Comparison of ENCODE assay signal across 19 mouse cellular contexts in genomic region chr11:107410090-107410732, GRCm38 (mm10).
DNase-seq lines count a peak whose midpoint lies in the region; ATAC-seq and TF ChIP-seq lines count a peak whose summit lies in the region.
"Had no signal": no experiment of that assay in that cellular context is flagged by ENCODE, and none has a peak within 500 bp of the region (broad histone marks: within the 10 kb centered on the region; RNA-seq: fewer than 3 reads in every experiment).

No protein-coding gene starts in this region.

- H3K4me3 ChIP-seq in midbrain, embryonic 10.5 days: no peak overlapping the region
- H3K4me3 ChIP-seq in midbrain, embryonic 13.5 days (replicated peaks): no peak overlapping the region
- H3K4me3 ChIP-seq in liver, embryonic 14.5 days (ENCODE audit: insufficient read depth in 1 of 2, low read depth in 2 of 2, low read length in 2 of 2): no peak overlapping the region
- H3K4me3 ChIP-seq in hindbrain, embryonic 10.5 days: no peak overlapping the region
- no peak overlapping the region for H3K4me3 ChIP-seq in cerebellum, adult 2 months (replicated peaks; ENCODE audit: insufficient read depth, low read depth, low read length)
- H3K4me3 ChIP-seq: heart, embryonic 12.5 days; neural tube, embryonic 13.5 days; stomach, embryonic 15.5 days had no signal

- TF ChIP-seq EP300 in liver, embryonic 14.5 days (IDR thresholded peaks at IDR 0.05; ENCODE audit: low read depth): peak; percentile 59; the same call in 1 of the 2 replicates

- ATAC-seq in midbrain, embryonic 13.5 days: no peak
- ATAC-seq in common myeloid progenitor, adult 5-6 weeks (replicated peaks; ENCODE audit: low read depth, poor library complexity, severe bottlenecking): peak; percentile 34
- peak; percentile 60 for ATAC-seq in liver, embryonic 14.5 days (ENCODE audit: insufficient read depth)
- ATAC-seq: CD4-positive, CD25-positive, alpha-beta regulatory T cell, adult 4 months; forebrain, embryonic 16.5 days; hindbrain, postnatal 0 days had no signal

- no peaks in the 10 kb centered on the region for H3K9me3 ChIP-seq in midbrain, embryonic 10.5 days (replicated peaks)
- H3K9me3 ChIP-seq in midbrain, embryonic 13.5 days: no peaks in the 10 kb centered on the region
- no peaks in the 10 kb centered on the region for H3K9me3 ChIP-seq in liver, embryonic 14.5 days (ENCODE audit: control insufficient read depth, low read length)
- no peaks in the 10 kb centered on the region for H3K9me3 ChIP-seq in hindbrain, embryonic 10.5 days
- H3K9me3 ChIP-seq: heart, embryonic 12.5 days; neural tube, embryonic 13.5 days; stomach, embryonic 15.5 days had no signal

- no peak overlapping the region for H3K4me2 ChIP-seq in midbrain, embryonic 13.5 days (replicated peaks)
- peak overlapping the region; percentile 76 for H3K4me2 ChIP-seq in liver, embryonic 14.5 days (ENCODE audit: low read depth)
- H3K4me2 ChIP-seq: heart, embryonic 12.5 days; neural tube, embryonic 13.5 days; stomach, embryonic 15.5 days had no signal

- no peaks in the 10 kb centered on the region for H3K36me3 ChIP-seq in midbrain, embryonic 10.5 days
- H3K36me3 ChIP-seq in midbrain, embryonic 13.5 days: no peaks in the 10 kb centered on the region
- no peaks in the 10 kb centered on the region for H3K36me3 ChIP-seq in liver, embryonic 14.5 days (replicated peaks; ENCODE audit: control insufficient read depth, insufficient read depth, low read depth)
- no peaks in the 10 kb centered on the region for H3K36me3 ChIP-seq in hindbrain, embryonic 10.5 days
- H3K36me3 ChIP-seq: heart, embryonic 12.5 days; neural tube, embryonic 13.5 days; stomach, embryonic 15.5 days had no signal

- no peak for TF ChIP-seq POLR2A in cerebellum, adult 2 months (IDR thresholded peaks at IDR 0.05; ENCODE audit: borderline replicate concordance, insufficient read depth, low read length)

- TF ChIP-seq CTCF in liver, embryonic 14.5 days (IDR thresholded peaks at IDR 0.05; ENCODE audit: low read depth): no peak
- no peak for TF ChIP-seq CTCF in cerebellum, adult 2 months (IDR thresholded peaks at IDR 0.05; ENCODE audit: borderline replicate concordance, insufficient read depth, low read depth, low read length)

- no peak overlapping the region for H3K9ac ChIP-seq in midbrain, embryonic 13.5 days (replicated peaks)
- H3K9ac ChIP-seq in liver, embryonic 14.5 days (replicated peaks): peak overlapping the region; percentile 18; the same call in 1 of the 2 replicates
- H3K9ac ChIP-seq: heart, embryonic 12.5 days; neural tube, embryonic 13.5 days; stomach, embryonic 15.5 days had no signal

- H3K4me1 ChIP-seq in midbrain, embryonic 10.5 days: peaks cover 48% of the 10 kb centered on the region
- peaks cover 41% of the 10 kb centered on the region for H3K4me1 ChIP-seq in midbrain, embryonic 13.5 days (replicated peaks)
- H3K4me1 ChIP-seq in liver, embryonic 14.5 days (replicated peaks; ENCODE audit: control insufficient read depth in 2 of 2, insufficient read depth in 2 of 2, low read length in 1 of 2): peaks cover 68 to 78% of the 10 kb centered on the region in 2 experiments
- H3K4me1 ChIP-seq in hindbrain, embryonic 10.5 days (replicated peaks): peaks cover 31% of the 10 kb centered on the region
- no peaks in the 10 kb centered on the region; the same call in none of the 2 replicates for H3K4me1 ChIP-seq in cerebellum, adult 2 months (ENCODE audit: control insufficient read depth, insufficient read depth, low read length)

- 78% methylated on average over 5 of the region's 5 CpGs for WGBS in midbrain, embryonic 10.5 days
- 79% methylated on average over 5 of the region's 5 CpGs for WGBS in midbrain, embryonic 13.5 days
- WGBS in liver, embryonic 14.5 days (ENCODE audit: insufficient replicate concordance): 11% methylated on average over 5 of the region's 5 CpGs
- WGBS in hindbrain, embryonic 10.5 days: 76% methylated on average over 5 of the region's 5 CpGs
- 82% methylated on average over 5 of the region's 5 CpGs for WGBS in cerebellum, adult 2 months

- DNase-seq in midbrain, embryonic 10.5 days (ENCODE audit: low spot score): no peak
- no peak for DNase-seq in liver, embryonic 14.5 days (ENCODE audit: low read depth in 3 of 3, low spot score in 3 of 3)
- DNase-seq in urinary bladder, adult 18-20 months (ENCODE audit: low spot score in 2 of 2): no peak
- no peak for DNase-seq in hindbrain, embryonic 10.5 days (ENCODE audit: low spot score)
- DNase-seq in cerebellum, adult 2 months: no peak
- DNase-seq: adrenal gland, postnatal 25 days; cerebellum, postnatal 10 days; heart, postnatal 36 days; kidney, adult 11 months; kidney, postnatal 10 days; thymus, adult 2 months had no signal

- 0 out of 2 replicates have a peak overlapping the region, but pooled peaks have one; percentile 38 for H3K27ac ChIP-seq in midbrain, embryonic 10.5 days (replicated peaks)
- H3K27ac ChIP-seq in midbrain, embryonic 13.5 days: no peak overlapping the region
- peak overlapping the region; percentile 67 for H3K27ac ChIP-seq in liver, embryonic 14.5 days
- no peak overlapping the region for H3K27ac ChIP-seq in hindbrain, embryonic 10.5 days
- H3K27ac ChIP-seq in cerebellum, adult 2 months (ENCODE audit: insufficient read depth, low read length): no peak overlapping the region
- H3K27ac ChIP-seq: hindbrain, postnatal 0 days; neural tube, embryonic 13.5 days; stomach, embryonic 15.5 days had no signal

- no peaks in the 10 kb centered on the region for H3K27me3 ChIP-seq in midbrain, embryonic 10.5 days (ENCODE audit: low read depth, poor library complexity, severe bottlenecking)
- H3K27me3 ChIP-seq in midbrain, embryonic 13.5 days: no peaks in the 10 kb centered on the region
- no peaks in the 10 kb centered on the region for H3K27me3 ChIP-seq in liver, embryonic 14.5 days (ENCODE audit: control insufficient read depth, insufficient read depth, low read length)
- H3K27me3 ChIP-seq in hindbrain, embryonic 10.5 days (ENCODE audit: insufficient read depth, poor library complexity, severe bottlenecking): no peaks in the 10 kb centered on the region
- H3K27me3 ChIP-seq in cerebellum, adult 2 months (ENCODE audit: control insufficient read depth, insufficient read depth, low read length): no peaks in the 10 kb centered on the region
- H3K27me3 ChIP-seq: heart, embryonic 12.5 days; neural tube, embryonic 13.5 days; stomach, embryonic 15.5 days had no signal

Comparison
In these comparisons a context has a peak if more than half of its experiments do, and no peak if none do; other contexts are left out.
1. H3K27ac ChIP-seq: peak in midbrain, embryonic 10.5 days (single experiment) and liver, embryonic 14.5 days (single experiment); none in midbrain, embryonic 13.5 days (single experiment), hindbrain, embryonic 10.5 days (single experiment) and cerebellum, adult 2 months (single experiment).